Mouse (Mus musculus): ENCODE measurements around the gene Ldb3.

GRCm38 (mm10) chr14:34571610-34572387, 16.7 kb downstream of the Ldb3 start:
- TF ChIP-seq CTCF (IDR thresholded peaks at IDR 0.05; ENCODE audit: low read depth, low read length) (no peak), POLR2A (IDR thresholded peaks at IDR 0.05; ENCODE audit: borderline replicate concordance, low read depth, low read length) (no peak)
